Mouse (Mus musculus) spleen, adult 12 weeks (tissue): Measurements from ENCODE around the gene Ube2s.
"Not testable (repeated sequence)": the region's sequence is repeated elsewhere in the genome, so short reads cannot be mapped to it uniquely, and the experiment has no call there.

ENCODE experiments used
- DNase-seq: peaks from one replicate; pipeline ENCODE4 v3.0.0; 2022; ENCODE audit warnings: low spot score

The Ube2s gene

DNA sequence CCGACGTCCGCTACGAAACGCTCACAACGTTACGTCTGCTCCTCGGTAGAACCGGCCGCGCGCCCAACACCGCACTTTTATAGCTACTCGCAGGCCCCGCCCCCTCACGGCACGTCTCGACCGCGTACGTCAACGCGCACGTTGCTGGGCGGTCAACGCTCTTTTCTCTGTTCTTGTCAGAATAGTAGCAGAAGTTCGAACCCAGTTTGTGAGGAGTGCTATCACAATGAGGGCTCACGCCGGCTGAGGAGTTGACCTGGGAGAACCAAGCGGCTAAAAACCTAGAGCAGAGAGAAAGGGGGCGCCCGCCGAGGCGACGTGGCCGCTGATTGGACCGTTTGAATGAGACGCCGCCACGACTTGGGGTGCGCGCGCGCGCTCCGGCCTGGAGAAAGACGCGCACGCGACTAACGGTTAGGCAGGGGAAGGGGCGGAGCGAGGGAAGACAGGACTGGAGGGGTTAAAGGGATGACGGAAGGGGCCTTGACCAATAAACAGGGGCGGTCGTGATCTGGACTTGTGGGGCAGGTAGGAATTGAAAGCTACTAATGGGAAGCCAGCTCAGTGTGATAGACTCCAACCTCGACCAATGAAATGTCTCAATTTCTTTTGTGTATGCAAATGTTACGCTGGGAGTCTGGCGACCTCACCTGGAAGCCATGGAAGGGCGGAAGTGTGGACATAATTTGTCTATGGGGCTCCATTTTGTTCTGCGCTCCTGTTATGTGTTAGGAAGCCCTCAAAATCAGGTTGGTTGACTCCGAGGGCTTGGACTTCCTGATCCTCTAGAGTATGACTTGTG lies at the start of gene Ube2s:
Gene Ube2s, minus strand, starts transcription at position 288 of the 802 bp plus-strand sequence.
- peak; percentile 93 for DNase-seq

DNA sequence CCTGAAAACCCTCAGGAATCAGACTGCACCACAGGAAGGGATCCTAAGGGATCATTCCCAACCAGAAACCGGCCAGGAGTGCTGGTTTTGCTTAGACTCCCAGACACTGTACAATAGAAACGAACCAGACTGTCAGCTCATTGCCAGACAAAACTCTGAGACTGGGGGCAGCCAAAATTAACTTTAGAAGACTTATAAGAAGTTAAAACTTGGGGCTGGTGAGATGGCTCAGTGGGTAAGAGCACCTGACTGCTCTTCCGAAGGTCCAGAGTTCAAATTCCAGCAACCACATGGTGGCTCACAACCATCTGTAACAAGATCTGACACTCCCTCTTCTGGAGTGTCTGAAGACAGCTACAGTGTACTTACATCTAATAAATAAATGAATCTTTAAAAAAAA lies 48.5 kb upstream of the Ube2s start:
- DNase-seq = not testable (repeated sequence)

DNA sequence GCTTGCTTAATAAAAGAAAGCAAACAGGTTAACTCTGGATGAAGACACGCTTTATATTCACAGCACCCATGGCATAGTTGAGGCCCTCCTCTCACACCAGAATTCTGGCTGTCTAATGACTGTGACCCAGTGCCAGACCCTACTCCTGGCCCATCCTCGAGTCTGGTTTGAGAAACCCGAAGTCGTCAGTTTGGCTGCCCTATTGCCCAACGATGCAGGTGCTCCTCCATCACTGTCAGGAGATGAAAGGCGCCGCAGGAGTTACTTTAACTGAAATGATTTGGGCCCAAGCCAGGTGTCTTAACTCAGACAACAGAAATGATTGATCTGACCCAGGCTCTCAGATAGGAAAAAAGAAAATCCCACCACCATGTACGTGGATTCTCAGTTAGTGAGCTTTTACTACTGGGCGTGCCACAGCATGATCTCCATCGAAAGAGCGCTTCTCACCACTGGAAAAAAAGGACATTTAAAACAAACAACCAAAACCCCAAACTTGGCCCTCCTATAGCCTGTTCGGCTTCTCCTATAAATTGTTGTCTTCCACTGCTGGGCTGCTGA lies 47.1 kb upstream of the Ube2s start:
- no peak for DNase-seq

DNA sequence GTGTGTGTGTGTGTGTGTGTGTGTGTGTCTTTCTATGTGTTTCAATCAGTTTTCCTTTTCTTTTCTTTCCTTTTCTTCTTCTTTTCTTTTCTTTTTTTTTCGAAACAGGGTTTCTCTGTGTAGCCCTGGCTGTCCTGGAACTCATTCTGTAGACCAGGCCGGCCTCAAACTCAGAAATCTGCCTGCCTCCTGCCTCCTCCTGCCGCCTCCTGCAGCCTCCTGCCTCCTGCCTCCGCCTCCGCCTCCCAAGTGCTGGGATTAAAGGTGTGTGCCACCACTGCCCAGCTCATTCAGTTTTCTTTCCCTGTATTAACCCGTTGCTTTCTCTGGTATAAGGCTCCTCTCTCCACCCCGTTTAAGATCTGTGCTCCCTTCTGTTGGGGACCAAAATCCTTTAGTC lies 44.9 kb upstream of the Ube2s start:
- DNase-seq = no peak

DNA sequence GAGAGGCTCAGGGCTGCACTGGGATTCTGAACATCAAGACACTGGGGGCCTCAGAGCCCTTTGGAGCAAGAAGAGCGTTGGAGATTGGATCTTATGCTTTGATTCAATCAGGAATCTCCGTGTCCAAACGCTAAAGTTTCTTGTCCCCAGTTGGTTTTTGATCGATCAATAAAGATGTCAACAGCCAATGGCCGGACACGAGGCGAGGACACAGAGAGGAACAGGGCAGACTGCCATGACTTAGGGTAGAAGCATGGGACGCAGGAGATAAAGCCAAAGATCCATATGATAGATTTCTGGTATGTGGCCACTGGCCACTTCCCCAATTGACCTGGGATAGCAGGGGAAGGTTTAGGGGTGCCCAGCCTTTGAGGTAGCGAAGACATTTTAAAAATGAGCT lies 44.1 kb upstream of the Ube2s start:
- DNase-seq = no peak

DNA sequence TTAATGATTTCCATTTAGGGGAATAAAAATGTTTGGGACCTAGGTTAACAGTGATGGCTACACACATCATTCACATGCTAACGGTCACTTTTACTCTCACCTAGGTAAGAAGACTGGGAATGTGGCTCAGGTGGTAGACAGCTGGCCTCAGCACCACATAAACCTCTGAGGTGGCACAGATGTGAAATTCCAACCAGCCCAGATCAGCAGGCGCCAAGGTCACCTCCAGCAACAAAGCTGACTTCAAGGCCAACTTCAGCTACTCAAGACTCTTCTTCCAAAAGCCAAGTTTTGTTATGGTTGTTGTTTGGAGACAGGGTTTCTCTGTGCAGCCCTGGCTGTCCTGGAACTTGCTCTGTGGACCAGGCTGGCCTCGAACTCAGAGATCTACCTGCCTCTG lies 41.2 kb upstream of the Ube2s start:
- DNase-seq = no peak

DNA sequence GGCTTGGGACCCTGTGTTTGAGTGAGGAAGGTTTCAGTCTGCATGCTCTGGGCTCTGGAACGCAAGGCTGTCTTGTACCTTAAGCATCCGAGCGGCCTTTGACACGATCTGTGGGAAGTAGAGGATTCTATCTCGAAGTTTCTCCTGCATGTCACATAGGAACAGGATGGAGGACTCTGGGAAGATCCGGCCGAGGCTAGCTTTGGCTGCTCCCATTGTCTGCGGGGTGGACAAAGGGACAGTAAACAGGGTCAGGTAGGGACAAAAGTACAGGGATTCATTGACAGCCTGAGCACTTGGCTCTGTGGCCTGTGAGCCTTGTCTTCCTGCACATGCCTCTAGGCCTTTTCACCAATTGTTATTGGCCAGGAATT lies 38.9 kb upstream of the Ube2s start:
- no peak for DNase-seq

DNA sequence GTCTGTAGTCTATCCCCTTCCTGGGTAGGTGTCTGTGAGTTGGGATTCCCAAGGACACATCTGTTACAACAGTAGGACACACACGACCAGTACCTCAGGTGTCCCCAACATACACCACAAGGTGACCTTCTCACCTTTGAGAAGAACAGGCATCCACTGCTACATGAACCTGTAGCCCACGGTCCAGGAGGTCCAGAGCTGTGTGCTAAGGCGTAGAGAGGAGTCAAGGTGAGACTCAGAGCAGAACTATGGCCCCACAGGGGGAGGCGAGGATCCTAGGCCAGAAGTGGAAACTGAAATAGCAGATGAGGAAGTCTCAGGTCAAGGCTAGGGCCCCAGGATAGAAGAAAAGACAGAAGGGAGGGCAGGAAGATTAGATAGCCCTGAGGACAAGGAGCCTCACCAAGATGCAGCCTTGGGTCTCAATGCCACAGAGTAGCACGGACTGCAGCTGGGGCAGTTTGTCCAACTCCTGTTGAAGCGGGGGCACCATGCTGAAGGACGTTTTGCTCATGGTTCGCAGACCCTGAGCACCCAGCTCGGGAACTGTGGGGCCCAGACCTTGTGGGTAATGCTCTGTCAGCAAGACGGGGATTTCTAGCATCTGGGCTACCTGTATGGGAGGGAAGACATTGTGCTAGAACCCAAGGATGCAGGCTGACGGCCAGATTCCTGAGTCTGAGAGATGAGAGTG lies 38.4 kb upstream of the Ube2s start:
- DNase-seq = no peak

DNA sequence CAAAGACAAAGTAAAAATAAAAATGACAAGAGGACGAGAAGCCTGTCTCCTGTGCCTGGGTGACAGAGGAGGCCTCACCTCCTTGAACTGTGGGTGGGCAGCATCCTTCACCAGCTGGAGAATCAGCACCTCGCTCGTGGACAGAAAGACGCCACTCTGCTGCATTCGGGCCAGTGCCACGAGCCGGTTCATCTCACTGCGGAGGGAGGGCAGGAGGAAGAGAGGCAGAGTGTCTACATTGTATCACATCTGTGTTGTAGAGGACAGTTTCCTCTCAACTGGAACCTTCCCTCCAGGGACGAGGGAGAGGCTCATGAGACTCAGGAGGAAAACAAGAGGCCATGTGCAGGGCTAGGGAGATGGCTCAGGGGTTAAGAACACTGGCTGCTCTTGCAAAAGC lies 37.0 kb upstream of the Ube2s start:
- DNase-seq = no peak

DNA sequence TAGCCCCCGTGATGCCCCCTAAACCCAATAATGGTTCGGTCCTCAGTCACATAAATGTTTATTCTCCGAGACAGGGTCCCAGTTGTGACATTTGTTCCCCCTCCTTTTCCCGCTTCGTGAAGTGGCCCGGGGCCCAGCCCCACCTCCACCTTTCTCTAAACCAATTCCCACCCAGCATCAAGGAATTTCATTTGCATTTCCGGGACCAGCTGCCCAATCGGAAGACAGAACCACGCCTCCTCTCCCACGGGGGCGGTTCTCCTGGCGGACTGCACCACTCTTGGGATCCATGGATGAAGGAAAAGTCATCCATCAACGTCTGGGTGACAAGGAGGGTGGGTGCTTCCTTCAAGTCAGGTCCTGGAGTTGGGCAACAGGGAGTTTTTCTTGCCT lies 32.5 kb upstream of the Ube2s start:
- DNase-seq = no peak

DNA sequence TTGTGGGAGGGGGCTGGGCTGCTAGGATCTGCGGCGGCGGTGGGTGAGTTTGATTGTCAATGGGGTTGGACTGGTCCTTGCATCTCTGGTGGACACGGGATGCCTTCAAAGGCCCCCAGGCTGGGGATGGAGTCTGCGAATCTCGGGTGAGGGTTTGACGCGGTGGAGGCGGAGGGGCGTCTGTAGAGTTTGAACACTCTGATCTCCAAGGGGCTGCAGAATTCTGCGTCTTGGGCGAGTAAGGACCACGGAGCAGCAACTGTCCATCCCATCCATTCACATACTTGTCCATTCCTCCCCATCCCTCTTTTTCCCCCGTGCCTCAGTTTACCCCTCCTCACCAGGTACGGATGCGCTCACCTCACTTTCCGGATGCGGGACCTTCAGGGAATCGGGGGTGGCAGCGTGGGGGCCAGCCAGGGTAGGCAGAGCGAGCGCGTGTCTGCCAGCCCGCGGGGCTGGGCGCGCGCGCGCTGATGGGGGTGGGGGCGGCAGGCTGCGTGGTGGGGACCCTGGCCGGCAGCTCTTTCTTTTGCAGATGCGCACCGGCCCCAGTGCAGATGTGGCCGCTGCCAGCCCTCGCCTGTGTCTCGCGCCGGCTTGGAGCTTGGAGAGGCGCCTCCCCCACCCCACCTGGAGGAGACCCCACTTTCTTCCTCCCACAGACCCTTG lies 32.0 kb upstream of the Ube2s start, which contains the start of gene Shisa7:
Gene Shisa7, minus strand, starts transcription at position 452 of the 672 bp plus-strand sequence.
- no peak for DNase-seq

DNA sequence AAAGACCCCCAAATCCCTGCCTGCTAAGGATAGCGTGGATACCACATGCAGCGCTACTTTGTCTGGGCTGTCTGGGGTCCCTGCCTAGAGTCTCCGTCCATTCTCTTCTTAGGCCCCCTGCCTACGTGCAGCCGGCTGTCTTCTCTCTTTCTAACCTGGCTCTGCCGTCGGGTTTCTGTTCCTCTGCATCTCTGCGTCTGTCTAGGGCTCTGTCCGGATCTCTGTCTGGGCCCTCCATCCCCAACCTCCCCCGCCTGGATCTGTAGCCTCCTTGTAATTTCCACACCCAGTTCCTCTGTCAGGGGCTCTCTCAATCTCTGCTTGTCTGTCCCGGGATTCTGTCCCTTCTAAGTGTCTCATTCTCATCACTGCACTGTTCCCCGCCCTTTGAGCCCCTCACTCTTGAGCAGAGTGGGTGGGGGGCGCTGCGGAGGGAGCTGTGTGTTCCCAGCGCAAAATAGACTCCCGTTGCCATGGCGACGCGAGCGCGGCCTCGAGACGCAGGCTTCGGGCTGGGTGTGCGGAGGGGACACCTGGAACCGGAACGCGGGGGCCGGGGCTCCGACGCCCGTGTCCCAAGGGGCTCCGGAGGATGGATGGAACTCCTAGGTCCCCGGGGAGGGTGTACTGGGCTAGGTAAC lies 31.3 kb upstream of the Ube2s start:
- DNase-seq = no peak

DNA sequence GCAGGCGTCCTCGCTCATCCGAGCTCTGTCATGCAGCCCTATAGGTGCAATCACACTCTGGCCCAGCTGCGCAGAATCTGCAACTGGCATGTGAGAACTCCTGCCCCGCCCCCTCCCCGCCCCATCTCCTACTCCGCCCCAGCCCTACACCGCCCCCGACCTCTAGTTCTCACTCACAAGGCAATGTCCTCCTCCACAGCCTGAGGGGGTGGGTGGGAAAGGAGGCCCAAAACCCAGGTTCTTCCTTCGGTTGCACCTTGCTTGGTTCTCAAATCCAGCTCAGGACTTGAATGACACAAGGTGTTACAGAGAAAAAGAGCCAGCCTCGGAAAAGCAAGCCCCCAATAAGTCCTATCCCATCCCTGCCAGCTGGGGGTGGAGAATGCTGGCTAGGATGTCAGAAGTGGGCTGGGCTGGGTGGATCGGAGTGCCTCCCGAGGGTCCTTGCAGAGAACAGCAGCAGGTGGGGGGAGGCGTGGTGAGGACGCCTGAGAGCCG lies 30.3 kb upstream of the Ube2s start:
- DNase-seq = no peak

DNA sequence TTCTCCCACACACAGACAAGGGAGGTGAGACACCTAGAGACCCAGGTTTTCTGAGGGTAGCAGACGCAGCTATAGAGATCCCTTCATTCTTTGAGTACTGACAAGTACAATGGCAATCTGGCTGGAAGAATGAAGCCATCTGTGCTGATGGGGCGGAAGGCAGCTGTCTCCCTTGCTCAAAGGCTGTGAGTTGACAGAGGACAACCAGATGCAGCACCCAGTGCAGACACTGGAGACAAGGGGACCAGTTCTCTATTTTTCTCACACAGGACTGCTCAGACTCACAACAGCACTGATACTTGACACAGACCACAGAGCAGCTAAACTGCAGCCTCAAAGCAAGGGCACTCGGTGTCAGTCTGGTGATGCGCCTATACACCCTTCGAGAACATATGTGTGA lies 29.7 kb upstream of the Ube2s start:
- DNase-seq = no peak

DNA sequence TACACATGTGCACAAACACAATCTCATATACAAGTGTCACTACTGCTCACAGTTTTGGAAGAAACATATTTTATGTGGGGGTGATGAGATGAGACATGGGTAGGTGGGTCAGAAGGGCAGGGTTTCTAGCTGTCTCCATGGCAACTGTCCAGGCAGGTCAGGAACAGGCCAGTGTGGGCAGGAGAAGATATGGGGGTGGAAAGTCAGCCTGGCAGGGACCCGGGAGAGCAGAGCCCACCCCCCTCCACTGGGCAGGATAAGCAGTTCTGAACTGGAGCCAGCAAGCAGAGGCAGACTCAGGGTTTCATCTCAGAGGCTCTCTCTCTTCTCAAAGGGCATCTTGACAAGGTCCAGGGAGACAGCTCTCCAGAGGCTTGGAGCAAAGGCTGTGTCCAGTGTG lies 25.2 kb upstream of the Ube2s start:
- no peak for DNase-seq

DNA sequence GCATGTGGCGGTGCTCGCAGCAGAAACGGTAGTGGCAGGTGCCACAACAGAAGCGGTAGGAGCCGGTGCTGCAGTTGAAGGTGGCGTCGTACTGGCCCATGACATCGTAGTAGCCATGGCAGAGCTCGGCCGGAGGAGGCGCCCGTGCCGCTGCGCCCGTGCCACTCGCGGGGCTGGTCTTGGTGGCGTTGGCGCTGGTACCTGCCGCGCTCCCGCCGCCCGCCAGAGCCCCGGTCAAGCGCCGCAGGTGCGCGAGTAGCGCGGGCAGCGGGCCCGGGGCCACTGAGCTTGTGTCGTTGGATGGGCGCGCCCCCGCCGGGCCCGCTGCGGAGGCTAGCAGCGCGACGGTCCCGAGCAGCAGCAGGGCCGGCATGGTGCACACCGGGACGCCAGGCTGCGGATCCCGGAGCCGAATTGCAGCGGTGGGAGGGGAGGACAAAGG lies 24.0 kb upstream of the Ube2s start:
- peak; percentile 25 for DNase-seq

DNA sequence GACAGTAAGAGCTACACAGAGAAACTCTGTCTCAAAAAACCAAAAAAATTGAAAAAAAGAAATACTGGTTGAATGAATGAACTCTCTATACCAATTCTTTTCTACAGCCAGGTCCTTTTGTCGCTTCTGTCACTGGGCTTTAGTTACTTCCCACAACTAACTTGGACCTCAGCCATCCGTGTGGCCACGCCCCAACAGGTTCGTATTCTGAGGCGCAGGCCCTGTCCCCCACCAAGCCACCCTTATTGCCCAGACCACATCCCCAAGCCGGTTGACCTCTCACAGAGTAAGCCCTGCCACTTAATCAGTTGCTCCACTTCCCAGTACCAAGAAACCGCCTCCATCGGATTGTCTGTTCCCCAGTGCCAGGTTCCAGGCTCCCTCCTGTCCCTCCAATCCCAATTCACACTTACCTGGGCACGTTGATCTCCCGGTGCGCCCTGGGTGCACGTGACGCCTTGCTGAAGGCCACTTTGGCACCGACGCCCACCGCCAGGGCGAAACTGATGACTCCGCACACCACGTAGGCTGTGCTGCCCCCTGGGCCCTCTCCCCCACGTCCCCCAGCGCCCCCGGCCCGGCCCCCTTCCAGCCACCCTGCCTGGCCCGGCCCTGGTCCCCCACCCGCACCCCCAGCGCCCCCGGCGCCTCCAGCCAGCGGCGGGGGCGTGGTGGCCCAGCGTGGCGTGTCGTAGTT lies 23.4 kb upstream of the Ube2s start:
- DNase-seq = no peak

DNA sequence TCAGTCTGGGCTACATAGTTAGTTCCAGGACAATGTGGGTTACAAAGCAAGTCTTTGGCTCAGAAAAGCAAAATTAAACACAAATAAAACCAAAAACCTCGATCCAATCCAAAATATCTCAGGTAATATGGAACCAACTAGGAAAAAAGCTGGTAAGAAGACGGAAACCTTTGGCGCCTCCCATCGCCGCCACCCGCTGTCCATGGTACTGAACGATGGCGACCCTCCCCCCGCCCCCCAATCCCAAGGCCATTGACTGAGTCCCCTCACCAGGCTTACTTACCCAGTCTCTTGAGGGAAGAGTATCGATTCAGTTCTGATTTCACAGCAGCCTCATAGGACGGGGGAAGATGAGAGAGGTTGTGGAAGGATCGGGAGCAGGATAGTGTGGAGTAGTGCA lies 18.1 kb upstream of the Ube2s start:
- no peak for DNase-seq

DNA sequence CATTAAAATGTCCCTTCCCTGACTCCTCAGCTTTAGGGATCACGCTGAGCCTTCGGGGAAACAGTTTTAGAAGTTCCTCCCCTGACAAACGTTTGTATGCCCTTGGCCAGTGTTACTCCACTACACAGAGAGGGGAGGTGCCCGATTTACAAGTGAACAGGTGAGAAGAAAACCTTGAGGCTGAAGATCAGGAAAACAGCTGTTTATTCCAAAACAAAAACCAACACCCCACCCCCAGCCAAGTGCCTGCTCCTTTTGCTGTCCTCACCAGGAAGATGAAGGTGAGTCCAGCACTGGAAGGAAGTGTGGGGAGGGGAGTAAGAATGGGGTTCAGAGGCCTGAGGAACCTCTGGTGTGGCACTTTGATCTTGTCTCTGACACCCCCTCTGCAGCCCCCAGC lies 13.0 kb upstream of the Ube2s start:
- no peak for DNase-seq

DNA sequence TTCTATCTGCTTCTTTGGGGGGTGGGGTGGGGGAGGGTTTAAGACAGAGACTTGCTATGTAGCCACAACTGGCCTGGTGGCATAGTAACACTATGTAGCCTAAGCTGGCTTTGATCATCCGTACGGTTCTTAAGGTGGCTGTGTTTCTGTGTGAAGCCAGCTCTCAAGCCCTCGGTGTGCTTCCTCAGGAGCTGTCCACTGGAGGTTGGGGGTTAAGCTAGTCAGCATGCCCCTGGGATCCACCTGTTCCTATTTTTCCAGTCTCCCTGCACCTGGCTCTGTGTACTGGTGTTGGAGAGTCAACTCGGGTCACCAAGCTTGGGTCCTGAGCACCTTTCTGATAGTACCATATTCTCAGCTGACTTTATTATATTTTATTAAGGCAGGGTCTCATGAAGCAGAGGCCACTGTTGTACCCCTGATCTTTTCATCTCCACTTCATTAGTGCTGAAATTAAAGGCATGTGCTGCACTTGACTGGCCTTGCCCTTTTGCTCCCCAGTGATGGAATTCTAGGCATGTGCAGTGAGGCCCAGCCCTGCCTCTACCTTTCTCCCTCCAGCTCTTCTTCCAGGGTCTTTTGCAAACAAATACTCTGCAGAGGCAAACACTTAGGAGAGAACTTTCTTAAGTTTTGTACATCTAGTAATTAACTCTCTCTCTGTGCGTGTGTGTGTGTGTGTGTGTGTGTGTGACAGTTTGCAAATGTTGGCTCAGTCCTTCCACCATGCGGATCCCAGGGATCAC lies 9.9 kb upstream of the Ube2s start:
- no peak for DNase-seq

DNA sequence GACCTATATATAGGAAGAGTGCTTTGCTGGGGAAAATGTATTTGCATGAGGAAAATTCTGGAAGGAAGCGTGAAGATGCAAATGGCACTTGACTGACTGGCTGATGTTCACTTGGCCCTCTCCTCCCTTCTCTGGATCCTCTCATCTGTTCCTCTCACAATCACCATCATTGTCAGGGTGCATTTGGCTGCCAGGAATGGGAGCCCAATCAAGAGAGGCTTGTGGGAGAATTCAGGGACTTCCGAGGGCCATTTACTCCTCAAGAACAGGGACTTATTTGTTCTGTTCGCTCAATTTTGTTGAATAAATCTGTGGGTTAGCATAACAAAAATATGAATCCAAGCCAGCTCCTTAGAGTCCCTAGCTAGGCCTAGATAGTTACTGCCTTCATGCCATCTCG lies 9.3 kb upstream of the Ube2s start:
- DNase-seq = no peak
